Mouse (Mus musculus): Measurements from ENCODE around the gene Kcnab3. TPM values are rescaled to one million over a fixed set of nuclear protein-coding genes. Genes with fewer than 3 reads are reported as not detected.

Kcnab3 gene
- polyA plus RNA-seq, 1 experiment: 0.65 TPM

- Histone ChIP-seq H3K27me3 (ENCODE audit: control insufficient read depth, insufficient read depth, low read length) (no peaks in the 10 kb centered on the region), H3K4me1 (ENCODE audit: control insufficient read depth, insufficient read depth, insufficient read length, low read length) (peaks cover 16% of the 10 kb centered on the region), H3K4me3 (ENCODE audit: low read depth, low read length) (no peak overlapping the region), H3K27ac (ENCODE audit: insufficient read depth, low read depth, low read length) (no peak overlapping the region), H3K36me3 (ENCODE audit: control insufficient read depth, insufficient read depth, low read length) (0 out of 2 replicates have a peak, but pooled peaks cover 5% of the 10 kb centered on the region)
- TF ChIP-seq POLR2A (IDR thresholded peaks at IDR 0.05; ENCODE audit: low read depth, low read length) (no peak), CTCF (IDR thresholded peaks at IDR 0.05; ENCODE audit: extremely low read depth, insufficient read length, insufficient replicate concordance, low read depth, low read length) (no peak)
- 88% methylated on average over 16 of the region's 16 CpGs for WGBS
Observed at GRCm38 (mm10) chr11:69373223-69373965, 47.3 kb downstream of the Kcnab3 start.

GRCm38 (mm10) chr11:69375646-69376045 is 49.6 kb downstream of the Kcnab3 start:
- H3K36me3 ChIP-seq (ENCODE audit: control insufficient read depth, insufficient read depth, low read length): 0 out of 2 replicates have a peak, but pooled peaks cover 5% of the 10 kb centered on the region
- H3K4me3 ChIP-seq (ENCODE audit: low read depth, low read length): no peak overlapping the region
- no peak overlapping the region for H3K27ac ChIP-seq (ENCODE audit: insufficient read depth, low read depth, low read length)
- TF ChIP-seq CTCF (IDR thresholded peaks at IDR 0.05; ENCODE audit: extremely low read depth, insufficient read length, insufficient replicate concordance, low read depth, low read length) (no peak), POLR2A (IDR thresholded peaks at IDR 0.05; ENCODE audit: low read depth, low read length) (no peak)
- WGBS: 89% methylated on average over 4 of the region's 4 CpGs
- peaks cover 16% of the 10 kb centered on the region for H3K4me1 ChIP-seq (ENCODE audit: control insufficient read depth, insufficient read depth, insufficient read length, low read length)
- H3K27me3 ChIP-seq (ENCODE audit: control insufficient read depth, insufficient read depth, low read length): no peaks in the 10 kb centered on the region

GRCm38 (mm10) chr11:69377766-69378165 is 51.7 kb downstream of the Kcnab3 start:
- peak overlapping the region; percentile 92 for H3K27ac ChIP-seq (ENCODE audit: insufficient read depth, low read depth, low read length)
- WGBS: 19% methylated on average over 3 of the region's 3 CpGs

GRCm38 (mm10) chr11:69379600-69379999 is 53.5 kb downstream of the Kcnab3 start:
- no peak for TF ChIP-seq POLR2A (IDR thresholded peaks at IDR 0.05; ENCODE audit: low read depth, low read length)
- no peak for TF ChIP-seq CTCF (IDR thresholded peaks at IDR 0.05; ENCODE audit: extremely low read depth, insufficient read length, insufficient replicate concordance, low read depth, low read length)

More at GRCm38 (mm10) chr11:69377766-69378165, 51.7 kb downstream of the Kcnab3 start:
- TF ChIP-seq POLR2A (IDR thresholded peaks at IDR 0.05; ENCODE audit: low read depth, low read length) (no peak; the same call in 1 of the 2 replicates), CTCF (IDR thresholded peaks at IDR 0.05; ENCODE audit: extremely low read depth, insufficient read length, insufficient replicate concordance, low read depth, low read length) (no peak)
- no peaks in the 10 kb centered on the region for H3K27me3 ChIP-seq (ENCODE audit: control insufficient read depth, insufficient read depth, low read length)
- peaks cover 14% of the 10 kb centered on the region for H3K4me1 ChIP-seq (ENCODE audit: control insufficient read depth, insufficient read depth, insufficient read length, low read length)
- 0 out of 2 replicates have a peak, but pooled peaks cover 5% of the 10 kb centered on the region for H3K36me3 ChIP-seq (ENCODE audit: control insufficient read depth, insufficient read depth, low read length)
- peak overlapping the region; percentile 36; the same call in 1 of the 2 replicates for H3K4me3 ChIP-seq (ENCODE audit: low read depth, low read length)

GRCm38 (mm10) chr11:69381356-69381755 is 55.3 kb downstream of the Kcnab3 start:
- no peaks in the 10 kb centered on the region for H3K27me3 ChIP-seq (ENCODE audit: control insufficient read depth, insufficient read depth, low read length)
- WGBS: 88% methylated on average over 6 of the region's 6 CpGs
- TF ChIP-seq CTCF (IDR thresholded peaks at IDR 0.05; ENCODE audit: extremely low read depth, insufficient read length, insufficient replicate concordance, low read depth, low read length) (no peak), POLR2A (IDR thresholded peaks at IDR 0.05; ENCODE audit: low read depth, low read length) (no peak)
- H3K4me3 ChIP-seq (ENCODE audit: low read depth, low read length): no peak overlapping the region
- no peak overlapping the region for H3K27ac ChIP-seq (ENCODE audit: insufficient read depth, low read depth, low read length)
- H3K4me1 ChIP-seq (ENCODE audit: control insufficient read depth, insufficient read depth, insufficient read length, low read length): peaks cover 10% of the 10 kb centered on the region
- no peaks in the 10 kb centered on the region for H3K36me3 ChIP-seq (ENCODE audit: control insufficient read depth, insufficient read depth, low read length)

More at GRCm38 (mm10) chr11:69379600-69379999, 53.5 kb downstream of the Kcnab3 start:
- H3K36me3 ChIP-seq (ENCODE audit: control insufficient read depth, insufficient read depth, low read length): 0 out of 2 replicates have a peak, but pooled peaks cover 2% of the 10 kb centered on the region
- H3K4me3 ChIP-seq (ENCODE audit: low read depth, low read length): no peak overlapping the region
- WGBS: 87% methylated on average over 3 of the region's 3 CpGs
- peaks cover 7% of the 10 kb centered on the region for H3K4me1 ChIP-seq (ENCODE audit: control insufficient read depth, insufficient read depth, insufficient read length, low read length)
- H3K27me3 ChIP-seq (ENCODE audit: control insufficient read depth, insufficient read depth, low read length): no peaks in the 10 kb centered on the region
- H3K27ac ChIP-seq (ENCODE audit: insufficient read depth, low read depth, low read length): no peak overlapping the region

Other genes with a start within 250 kb of the Kcnab3 start
- 33.5 and 84.4 TPM in 2 replicates for gene Vamp2, start 237.8 kb upstream of the Kcnab3 start, polyA plus RNA-seq (2012; rRNA removed)
- 5.4 and 13.9 TPM in 2 replicates for gene Per1, start 231.0 kb upstream of the Kcnab3 start, polyA plus RNA-seq (2012; rRNA removed)
- 1.1 and 1.7 TPM in 2 replicates for gene Hes7, start 205.9 kb upstream of the Kcnab3 start, polyA plus RNA-seq (2012; rRNA removed)
- gene 9130213A22Rik, start 203.7 kb upstream of the Kcnab3 start, polyA plus RNA-seq (2012; rRNA removed): 0.29 and 0.38 TPM in 2 replicates
- 0.13 and 1.2 TPM in 2 replicates for gene Aloxe3, start 200.4 kb upstream of the Kcnab3 start, polyA plus RNA-seq (2012; rRNA removed)
- gene Alox12b, start 169.3 kb upstream of the Kcnab3 start, polyA plus RNA-seq (2012; rRNA removed): not detected in 2 replicates
- gene Alox8, start 128.4 kb upstream of the Kcnab3 start, polyA plus RNA-seq (2012; rRNA removed): 0.15 TPM in 1 of 2 replicates, not detected in the other
- gene Gucy2e, start 89.2 kb upstream of the Kcnab3 start, polyA plus RNA-seq (2012; rRNA removed): not detected in 2 replicates
- 2.6 and 5.3 TPM in 2 replicates for gene Cntrob, start 2.5 kb upstream of the Kcnab3 start, polyA plus RNA-seq (2012; rRNA removed)
- 22.9 and 31.7 TPM in 2 replicates for gene Trappc1, start 2.3 kb upstream of the Kcnab3 start, polyA plus RNA-seq (2012; rRNA removed)
- gene Rnf227, start 14.2 kb downstream of the Kcnab3 start, polyA plus RNA-seq (2012; rRNA removed): 0.25 and 0.65 TPM in 2 replicates
- gene Chd3, start 43.1 kb downstream of the Kcnab3 start, polyA plus RNA-seq (2012; rRNA removed): 86.3 and 240 TPM in 2 replicates
- 129 and 163 TPM in 2 replicates for gene Naa38, start 69.2 kb downstream of the Kcnab3 start, polyA plus RNA-seq (2012; rRNA removed)
- 4.3 and 5.3 TPM in 2 replicates for gene Cyb5d1, start 69.4 kb downstream of the Kcnab3 start, polyA plus RNA-seq (2012; rRNA removed)
- gene Tmem88, start 72.0 kb downstream of the Kcnab3 start, polyA plus RNA-seq (2012; rRNA removed): 11.2 and 16.5 TPM in 2 replicates
- 13.5 and 35.4 TPM in 2 replicates for gene Kdm6b, start 87.4 kb downstream of the Kcnab3 start, polyA plus RNA-seq (2012; rRNA removed)
- 0.22 and 0.23 TPM in 2 replicates for gene Dnah2, start 222.9 kb downstream of the Kcnab3 start, polyA plus RNA-seq (2012; rRNA removed)
- gene Efnb3, start 233.9 kb downstream of the Kcnab3 start, polyA plus RNA-seq (2012; rRNA removed): 0.79 and 1.5 TPM in 2 replicates

Data from small intestine, adult 2 months (tissue).